8 mouse cellular contexts compared by ENCODE assay signal in the genomic region with DNA sequence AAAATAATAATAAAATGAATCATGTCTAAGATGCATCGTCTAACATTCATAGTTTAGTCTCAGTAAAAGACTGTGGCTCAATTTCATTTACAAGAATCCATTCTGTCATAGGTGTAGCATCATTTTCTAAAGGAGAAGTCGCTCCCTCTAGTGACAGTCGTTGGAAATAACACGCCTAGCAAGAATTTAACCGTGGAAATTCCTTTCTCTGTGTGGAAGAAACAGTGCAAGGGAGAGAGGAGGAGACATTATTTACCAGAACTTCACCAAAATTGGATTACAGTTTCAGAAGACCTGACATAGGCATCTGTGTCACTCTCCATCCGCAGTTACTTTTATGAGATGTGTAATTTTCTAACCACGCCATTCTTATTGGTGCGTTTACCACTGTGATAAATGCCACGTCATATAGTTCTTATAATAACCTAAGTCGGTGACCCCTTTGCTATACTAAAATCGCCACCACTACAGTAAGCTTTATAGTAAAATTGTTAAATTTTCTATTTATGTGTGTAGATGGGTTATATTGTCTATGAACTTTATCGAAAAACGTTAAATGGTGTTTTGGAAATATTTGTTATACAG. TPM values are rescaled to one million over a fixed set of nuclear protein-coding genes. Genes with fewer than 3 reads are reported as not detected.
DNase-seq lines count a peak whose midpoint lies in the region; ATAC-seq and TF ChIP-seq lines count a peak whose summit lies in the region.

No protein-coding gene starts in this region.

- no peak for ATAC-seq in heart, embryonic 15.5 days (replicated peaks; ENCODE audit: insufficient number of reproducible peaks, insufficient read depth, low FRiP score, low read depth)
- ATAC-seq in neural tube, embryonic 15.5 days (ENCODE audit: low FRiP score): peak; percentile 23; the same call in 1 of the 2 replicates

- TF ChIP-seq POLR2A in lung, adult 2 months (IDR thresholded peaks at IDR 0.05; ENCODE audit: borderline replicate concordance, extremely low read depth, low read depth, low read length): no peak

- DNase-seq in CD4-positive helper T cell, adult 2 months (ENCODE audit: low read depth, low spot score): peak; percentile 77
- peak; percentile 86 for DNase-seq in R1 (ENCODE audit: low read depth, low spot score)
- peak; percentile 85 for DNase-seq in embryo, embryonic 11 days
- DNase-seq in kidney, postnatal 14 days: peak; percentile 71
- no peak for DNase-seq in lung, adult 2 months
- DNase-seq in ovary, postnatal 14 days (ENCODE audit: low spot score): no peak

- peak; percentile 22; the same call in 1 of the 2 replicates for TF ChIP-seq CTCF in lung, adult 2 months (IDR thresholded peaks at IDR 0.05; ENCODE audit: insufficient read depth, low read length)

- H3K4me3 ChIP-seq in heart, embryonic 15.5 days: peak overlapping the region; percentile 37
- peak overlapping the region; percentile 60 for H3K4me3 ChIP-seq in lung, adult 2 months (replicated peaks; ENCODE audit: extremely low read depth, low read depth, low read length)
- H3K4me3 ChIP-seq in neural tube, embryonic 15.5 days (replicated peaks): peak overlapping the region; percentile 32

- 20% methylated on average over 13 of the region's 13 CpGs for WGBS in heart, embryonic 15.5 days
- 18% methylated on average over 13 of the region's 13 CpGs for WGBS in lung, adult 2 months
- WGBS in neural tube, embryonic 15.5 days: 25% methylated on average over 13 of the region's 13 CpGs

- H3K36me3 ChIP-seq in heart, embryonic 15.5 days: no peaks in the 10 kb centered on the region
- no peaks in the 10 kb centered on the region for H3K36me3 ChIP-seq in neural tube, embryonic 15.5 days

- H3K9me3 ChIP-seq in heart, embryonic 15.5 days (replicated peaks): no peaks in the 10 kb centered on the region
- no peaks in the 10 kb centered on the region for H3K9me3 ChIP-seq in neural tube, embryonic 15.5 days (replicated peaks)

- H3K27ac ChIP-seq in heart, embryonic 15.5 days: no peak overlapping the region; the same call in 1 of the 2 replicates
- 0 out of 2 replicates have a peak overlapping the region, but pooled peaks have one; percentile 60 for H3K27ac ChIP-seq in neural tube, embryonic 15.5 days (replicated peaks)

- peak overlapping the region; percentile 49; the same call in 1 of the 2 replicates for H3K9ac ChIP-seq in heart, embryonic 15.5 days
- peak overlapping the region; percentile 41 for H3K9ac ChIP-seq in neural tube, embryonic 15.5 days (replicated peaks)

- H3K27me3 ChIP-seq in heart, embryonic 15.5 days: no peaks in the 10 kb centered on the region
- no peaks in the 10 kb centered on the region for H3K27me3 ChIP-seq in neural tube, embryonic 15.5 days (replicated peaks)

- H3K4me1 ChIP-seq in heart, embryonic 15.5 days (replicated peaks): peaks cover 22% of the 10 kb centered on the region
- peaks cover 8% of the 10 kb centered on the region for H3K4me1 ChIP-seq in lung, adult 2 months (ENCODE audit: control insufficient read depth, insufficient read depth, low read length)
- H3K4me1 ChIP-seq in neural tube, embryonic 15.5 days: peaks cover 24% of the 10 kb centered on the region

- peak overlapping the region; percentile 80 for H3K4me2 ChIP-seq in heart, embryonic 15.5 days
- peak overlapping the region; percentile 73 for H3K4me2 ChIP-seq in neural tube, embryonic 15.5 days

RNA-seq across cellular contexts. Expression of a gene that starts 1.3 kb away (rescaled TPM):
- 69.4 and 72.5 TPM in 2 replicates for polyA plus RNA-seq in heart, embryonic 15.5 days (2015; fragmentation: Nextera tagmentation; extraction: Ambion mirVana)
- polyA plus RNA-seq in lung, adult 2 months (2012; rRNA removed): 26.3 and 33.6 TPM in 2 replicates
- 139 and 158 TPM in 2 replicates for polyA plus RNA-seq in neural tube, embryonic 15.5 days (2015; fragmentation: Nextera tagmentation; extraction: Ambion mirVana)

RNA-seq across cellular contexts. Expression of a gene that starts 16.6 kb away (rescaled TPM):
- polyA plus RNA-seq in heart, embryonic 15.5 days (2015; fragmentation: Nextera tagmentation; extraction: Ambion mirVana): 18.5 and 20.1 TPM in 2 replicates
- polyA plus RNA-seq in lung, adult 2 months (2012; rRNA removed): 7.2 and 13.0 TPM in 2 replicates
- 348 and 414 TPM in 2 replicates for polyA plus RNA-seq in neural tube, embryonic 15.5 days (2015; fragmentation: Nextera tagmentation; extraction: Ambion mirVana)

Comparison
In these comparisons a context has a peak if more than half of its experiments do, and no peak if none do; other contexts are left out.
1. DNase-seq: peak in CD4-positive helper T cell, adult 2 months (single experiment), R1 (single experiment), embryo, embryonic 11 days (single experiment) and kidney, postnatal 14 days (single experiment); none in lung, adult 2 months (single experiment) and ovary, postnatal 14 days (single experiment).
2. RNA of a gene that starts 16.6 kb away (polyA plus RNA-seq): 348 to 414 TPM in neural tube, embryonic 15.5 days; 18.5 to 20.1 TPM in heart, embryonic 15.5 days and 7.2 to 13.0 TPM in lung, adult 2 months; every median in the first group is over 10 times any median in the second.
3. Peak in every context shown above with its lines, with median percentiles within 50 percentile points of each other: H3K4me3 ChIP-seq.